Mouse (Mus musculus): ENCODE results near the gene Als2cr12.

- TF ChIP-seq CTCF (IDR thresholded peaks at IDR 0.05; ENCODE audit: extremely low read depth, insufficient read length, insufficient replicate concordance, low read depth, low read length) (no peak), POLR2A (IDR thresholded peaks at IDR 0.05; ENCODE audit: low read depth, low read length) (no peak)
These were observed 82.0 kb downstream of the Als2cr12 start for GRCm38 (mm10) chr1:58613786-58614185.
